8 mouse cellular contexts compared by ENCODE assay signal in the genomic region with DNA sequence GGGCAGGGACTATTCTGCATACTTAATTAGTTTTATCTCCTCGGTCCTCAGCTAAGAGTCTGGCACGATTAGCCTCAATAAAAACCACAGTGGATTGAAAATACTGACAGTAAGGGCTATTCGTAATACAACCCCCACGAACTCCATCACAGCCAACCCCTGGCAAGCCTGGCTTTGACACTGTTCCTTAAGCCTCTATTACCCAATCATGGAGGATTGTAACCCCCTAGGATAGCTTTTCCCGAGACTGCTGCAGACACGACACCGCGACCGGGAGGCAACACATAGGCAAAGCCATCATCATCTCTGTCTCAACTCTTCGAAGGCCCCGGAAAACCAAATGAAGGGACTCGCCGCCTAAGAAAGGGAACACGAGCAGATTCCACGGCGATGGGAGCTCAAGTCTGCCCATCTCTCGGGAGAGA. TPM values are rescaled to one million over a fixed set of nuclear protein-coding genes. Genes with fewer than 3 reads are reported as not detected.
DNase-seq lines count a peak whose midpoint lies in the region; ATAC-seq and TF ChIP-seq lines count a peak whose summit lies in the region.

No protein-coding gene starts in this region.

- TF ChIP-seq EP300 in heart, adult 2 months (IDR thresholded peaks at IDR 0.05; ENCODE audit: insufficient read depth, low read depth, low read length), result no peak

- intact Hi-C loops in heart, adult 2 months (cut with DNase I), result loop anchor here (2.0 to 5.0 kb wide), 4 partner anchors 32 to 163 kb away; partner anchors contain the start of genes Ddx21 and Vps26a

- H3K9ac ChIP-seq in heart, adult 2 months (ENCODE audit: low read depth, low read length), result peak overlapping the region; percentile 91
- H3K9ac ChIP-seq in embryonic facial prominence, embryonic 15.5 days, result peak overlapping the region; percentile 93
- peak overlapping the region; percentile 97 for H3K9ac ChIP-seq in limb, embryonic 13.5 days
- peak overlapping the region; percentile 72 for H3K9ac ChIP-seq in neural tube, embryonic 14.5 days (replicated peaks; ENCODE audit: low read depth, low read length)

- peaks cover 53% of the 10 kb centered on the region for H3K79me3 ChIP-seq in C2C12 (ENCODE audit: low read depth)

- H3K4me3 ChIP-seq in heart, adult 2 months, result peak overlapping the region; percentile 77
- peak overlapping the region; percentile 84 for H3K4me3 ChIP-seq in C2C12 (ENCODE audit: insufficient read depth, poor library complexity, severe bottlenecking)
- peak overlapping the region; percentile 97 for H3K4me3 ChIP-seq in embryonic facial prominence, embryonic 15.5 days (replicated peaks)
- peak overlapping the region; percentile 96 for H3K4me3 ChIP-seq in limb, embryonic 13.5 days
- H3K4me3 ChIP-seq in neural tube, embryonic 14.5 days (ENCODE audit: low read depth, low read length), result peak overlapping the region; percentile 68

- peak overlapping the region; percentile 60 for H3K4me2 ChIP-seq in embryonic facial prominence, embryonic 15.5 days (replicated peaks)
- H3K4me2 ChIP-seq in limb, embryonic 13.5 days (replicated peaks), result peak overlapping the region; percentile 81
- peak overlapping the region; percentile 56 for H3K4me2 ChIP-seq in neural tube, embryonic 14.5 days (ENCODE audit: low read depth, low read length)

- under 1% methylated on average over 17 of the region's 17 CpGs for whole genome bisulfite sequencing in heart, adult 2 months
- under 1% methylated on average over 17 of the region's 17 CpGs for WGBS in embryonic facial prominence, embryonic 15.5 days
- under 1% methylated on average over 17 of the region's 17 CpGs for WGBS in limb, embryonic 13.5 days
- WGBS in neural tube, embryonic 14.5 days, result under 1% methylated on average over 17 of the region's 17 CpGs

- peaks cover 7% of the 10 kb centered on the region for H3K4me1 ChIP-seq in heart, adult 2 months (ENCODE audit: control insufficient read depth, insufficient read depth, low read length)
- H3K4me1 ChIP-seq in embryonic facial prominence, embryonic 15.5 days, result peaks cover 9% of the 10 kb centered on the region
- peaks cover 18% of the 10 kb centered on the region for H3K4me1 ChIP-seq in limb, embryonic 13.5 days
- peaks cover 12% of the 10 kb centered on the region for H3K4me1 ChIP-seq in neural tube, embryonic 14.5 days (ENCODE audit: control insufficient read depth, insufficient read depth, low read length)

- TF ChIP-seq POLR2A in heart, adult 2 months (IDR thresholded peaks at IDR 0.05; ENCODE audit: insufficient read depth, low read depth, low read length), result no peak

- TF ChIP-seq CTCF in heart, adult 2 months (IDR thresholded peaks at IDR 0.05), result no peak
- no peak for TF ChIP-seq CTCF in C2C12 (IDR thresholded peaks at IDR 0.05; ENCODE audit: control insufficient read depth, insufficient read depth, insufficient read length)

- H3K36me3 ChIP-seq in heart, adult 2 months (ENCODE audit: control insufficient read depth, insufficient read depth, low read length), result peaks cover 22% of the 10 kb centered on the region
- H3K36me3 ChIP-seq in C2C12 (ENCODE audit: control insufficient read depth, insufficient read depth), result peaks cover 29% of the 10 kb centered on the region
- H3K36me3 ChIP-seq in embryonic facial prominence, embryonic 15.5 days, result peaks cover 18% of the 10 kb centered on the region
- peaks cover 21% of the 10 kb centered on the region for H3K36me3 ChIP-seq in limb, embryonic 13.5 days
- H3K36me3 ChIP-seq in neural tube, embryonic 14.5 days (ENCODE audit: control insufficient read depth, insufficient read depth, low read length), result peaks cover 16% of the 10 kb centered on the region

- DNase-seq in heart, adult 2 months, result no peak
- no peak for DNase-seq in heart, adult 9 months (ENCODE audit: low spot score in 2 of 2)
- no peak for DNase-seq in cerebellum, adult 18-20 months
- no peak for DNase-seq in spleen, postnatal 4 days (ENCODE audit: low spot score in 2 of 2)

- no peaks in the 10 kb centered on the region for H3K9me3 ChIP-seq in embryonic facial prominence, embryonic 15.5 days (replicated peaks)
- no peaks in the 10 kb centered on the region for H3K9me3 ChIP-seq in limb, embryonic 13.5 days
- H3K9me3 ChIP-seq in neural tube, embryonic 14.5 days (ENCODE audit: control insufficient read depth, low read length), result no peaks in the 10 kb centered on the region

- peaks cover 8% of the 10 kb centered on the region; the same call in 1 of the 2 replicates for H3K79me2 ChIP-seq in heart, adult 2 months (replicated peaks; ENCODE audit: control insufficient read depth, insufficient read depth, low read length)
- peaks cover 57% of the 10 kb centered on the region for H3K79me2 ChIP-seq in C2C12 (ENCODE audit: control insufficient read depth, insufficient read depth)

- no peak for ATAC-seq in embryonic facial prominence, embryonic 15.5 days (ENCODE audit: insufficient number of reproducible peaks, low FRiP score, low TSS enrichment, low read depth)
- no peak for ATAC-seq in limb, embryonic 13.5 days (ENCODE audit: low FRiP score, low read depth)
- no peak for ATAC-seq in neural tube, embryonic 14.5 days (ENCODE audit: low read depth)

- H3K27me3 ChIP-seq in heart, adult 2 months (ENCODE audit: control insufficient read depth, insufficient read depth, low read length), result no peaks in the 10 kb centered on the region
- no peaks in the 10 kb centered on the region for H3K27me3 ChIP-seq in C2C12 (ENCODE audit: control insufficient read depth, insufficient read depth, insufficient read length)
- H3K27me3 ChIP-seq in embryonic facial prominence, embryonic 15.5 days, result no peaks in the 10 kb centered on the region
- H3K27me3 ChIP-seq in limb, embryonic 13.5 days, result no peaks in the 10 kb centered on the region
- H3K27me3 ChIP-seq in neural tube, embryonic 14.5 days (ENCODE audit: control insufficient read depth, insufficient read depth, low read length), result no peaks in the 10 kb centered on the region

- peak overlapping the region; percentile 92 for H3ac ChIP-seq in C2C12 (ENCODE audit: control insufficient read depth, insufficient read length, low read depth)

- H3K27ac ChIP-seq in heart, adult 2 months, result peak overlapping the region; percentile 92
- peak overlapping the region; percentile 88 for H3K27ac ChIP-seq in embryonic facial prominence, embryonic 15.5 days (replicated peaks)
- peak overlapping the region; percentile 95 for H3K27ac ChIP-seq in limb, embryonic 13.5 days
- peak overlapping the region; percentile 90 for H3K27ac ChIP-seq in neural tube, embryonic 14.5 days (ENCODE audit: low read depth, low read length)

TF ChIP-seq in C2C12, 6 proteins besides CTCF, POLR2A, EP300 and RAD21:
- TF ChIP-seq MAX (IDR thresholded peaks at IDR 0.05), result no peak
- no peak for TF ChIP-seq MYOG (IDR thresholded peaks at IDR 0.05; ENCODE audit: control insufficient read depth, extremely low read depth, insufficient read length)
- TF ChIP-seq CEBPB (IDR thresholded peaks at IDR 0.05; ENCODE audit: low read depth), result peak; percentile 55

RNA-seq across cellular contexts. Expression of gene Ddx50, which starts 0.6 kb away (rescaled TPM):
- 10 to 100 TPM; 48.0 to 48.1 TPM for total RNA-seq in heart, adult 2 months (2021)
- 10.8 and 16.4 TPM in 2 replicates for polyA plus RNA-seq in heart, adult 2 months (2012; rRNA removed)
- 19.4 TPM for polyA plus RNA-seq in C2C12 (2012; fragmentation: generic; extraction: Trizol)
- polyA plus RNA-seq in embryonic facial prominence, embryonic 15.5 days (2015; fragmentation: Nextera tagmentation; extraction: Ambion mirVana), result 135 and 138 TPM in 2 replicates
- 171 and 177 TPM in 2 replicates for polyA plus RNA-seq in limb, embryonic 13.5 days (2015; fragmentation: Nextera tagmentation; extraction: Ambion mirVana)
- 85.7 and 98.4 TPM in 2 replicates for polyA plus RNA-seq in neural tube, embryonic 14.5 days (2014; fragmentation: Nextera tagmentation; extraction: Ambion mirVana)

RNA-seq across cellular contexts. Expression of gene Ddx21, which starts 48.3 kb away (rescaled TPM):
- total RNA-seq in heart, adult 2 months (2021), result 10 to 100 TPM; 30.2 to 30.3 TPM
- polyA plus RNA-seq in heart, adult 2 months (2012; rRNA removed), result 7.0 and 15.5 TPM in 2 replicates
- polyA plus RNA-seq in C2C12 (2012; fragmentation: generic; extraction: Trizol), result 55.3 TPM
- polyA plus RNA-seq in embryonic facial prominence, embryonic 15.5 days (2015; fragmentation: Nextera tagmentation; extraction: Ambion mirVana), result 18.2 TPM in 2 replicates
- polyA plus RNA-seq in limb, embryonic 13.5 days (2015; fragmentation: Nextera tagmentation; extraction: Ambion mirVana), result 23.5 and 23.6 TPM in 2 replicates
- 17.9 and 20.9 TPM in 2 replicates for polyA plus RNA-seq in neural tube, embryonic 14.5 days (2014; fragmentation: Nextera tagmentation; extraction: Ambion mirVana)
